Mouse (Mus musculus) layer of hippocampus, postnatal 36 days (tissue): ENCODE results near the gene Il34. TPM values are rescaled to one million over a fixed set of nuclear protein-coding genes. Genes with fewer than 3 reads are reported as not detected.

Experiments
- DNase-seq, 2 experiments: peaks; one replicate each; pipeline ENCODE4 v3.0.0; 2022
- total RNA-seq, 2 experiments: library from RNA; stranded (reverse); gene quantifications; 2 replicates each; pipeline ENCODE4 v1.2.3; 2021

The Il34 gene
- total RNA-seq, 2 experiments from 2014 or later, result 76.7 to 81.1 TPM

GRCm38 (mm10) chr8:110738591-110739195 is 67.0 kb downstream of the Il34 start:
- peak in 1 of 2 experiments; percentile 4 for DNase-seq

GRCm38 (mm10) chr8:110733036-110733435 is 72.7 kb downstream of the Il34 start:
- no peak for DNase-seq

DNA sequence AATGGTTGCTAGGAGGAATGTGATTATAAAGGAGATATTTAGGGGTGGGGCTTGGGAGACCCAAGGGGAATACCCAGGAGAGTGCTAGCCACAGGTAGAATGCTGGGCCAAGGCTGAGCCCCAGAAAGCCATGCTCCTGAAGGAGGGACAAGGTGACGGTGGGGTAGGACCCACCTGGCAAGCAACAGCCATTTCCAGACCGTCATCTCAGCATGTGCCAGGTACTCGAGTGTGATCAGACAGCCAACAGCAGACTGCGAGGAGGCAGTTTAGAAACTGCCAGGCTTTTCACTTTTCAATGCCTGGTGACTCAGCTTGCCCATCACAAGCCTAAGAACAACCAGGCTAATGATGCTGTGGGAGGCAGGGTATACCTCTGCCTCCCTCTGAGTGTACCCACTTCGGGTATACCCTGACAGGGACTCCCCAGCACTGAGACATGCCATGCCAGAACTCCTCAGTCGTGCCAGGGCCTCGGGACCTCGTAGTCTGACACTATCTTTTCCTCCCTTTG is 74.3 kb downstream of the Il34 start:
- no peak for DNase-seq

- peak in 1 of 2 experiments; percentile 65 for DNase-seq
These were observed 78.8 kb downstream of the Il34 start for GRCm38 (mm10) chr8:110726893-110727292.

GRCm38 (mm10) chr8:110725084-110725838 is 80.5 kb downstream of the Il34 start:
- DNase-seq, result peak; percentile 64 to 75

DNA sequence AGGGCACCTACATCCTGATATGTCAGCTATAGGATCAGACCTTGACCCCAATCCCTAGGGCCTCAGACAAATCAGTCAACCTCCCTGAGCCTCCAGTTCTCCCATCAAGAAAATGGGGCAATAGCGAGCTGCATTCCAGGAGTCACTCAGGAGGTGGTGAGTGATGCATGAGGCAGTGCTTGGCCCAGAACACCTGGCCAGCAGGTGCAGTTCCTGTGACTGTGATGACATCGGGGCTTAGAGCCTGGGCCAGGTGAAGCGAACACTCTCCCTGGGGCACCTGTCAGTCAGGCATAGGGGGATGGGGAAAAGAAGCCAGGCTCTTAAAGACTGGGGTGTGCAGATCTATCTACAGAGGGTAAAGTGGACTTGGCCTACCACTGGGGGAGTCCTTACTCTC is 81.2 kb downstream of the Il34 start:
- DNase-seq, result no peak

DNA sequence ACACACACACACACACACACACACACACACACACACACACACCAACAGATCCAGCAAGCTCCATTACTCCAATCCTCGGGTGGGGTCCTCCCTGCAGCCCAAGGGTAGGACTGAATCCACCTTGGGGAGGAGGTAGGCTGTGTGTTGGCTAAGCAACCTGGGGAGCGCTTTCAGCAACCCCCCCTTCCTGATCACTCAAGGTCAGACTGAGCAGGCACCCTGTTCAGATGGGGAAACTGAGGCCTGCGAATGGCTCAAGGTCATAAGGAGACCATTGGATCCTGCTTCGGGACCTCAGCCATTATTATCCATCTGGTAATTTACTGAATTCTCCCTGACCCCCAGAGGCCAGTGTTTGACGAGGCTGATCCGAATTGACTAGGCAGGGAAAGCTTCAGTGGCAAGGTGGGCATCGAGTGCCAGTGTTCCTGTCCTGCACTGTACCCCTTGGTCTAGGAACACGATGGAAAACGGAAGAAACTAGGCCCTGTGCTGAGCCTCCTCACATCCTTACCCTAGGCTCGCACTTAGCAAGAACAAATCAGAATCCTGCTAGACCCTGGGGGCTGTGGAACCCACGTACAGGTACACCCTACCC is 83.2 kb downstream of the Il34 start:
- DNase-seq, result no peak

GRCm38 (mm10) chr8:110721606-110722413 is 83.9 kb downstream of the Il34 start:
- no peak for DNase-seq

DNA sequence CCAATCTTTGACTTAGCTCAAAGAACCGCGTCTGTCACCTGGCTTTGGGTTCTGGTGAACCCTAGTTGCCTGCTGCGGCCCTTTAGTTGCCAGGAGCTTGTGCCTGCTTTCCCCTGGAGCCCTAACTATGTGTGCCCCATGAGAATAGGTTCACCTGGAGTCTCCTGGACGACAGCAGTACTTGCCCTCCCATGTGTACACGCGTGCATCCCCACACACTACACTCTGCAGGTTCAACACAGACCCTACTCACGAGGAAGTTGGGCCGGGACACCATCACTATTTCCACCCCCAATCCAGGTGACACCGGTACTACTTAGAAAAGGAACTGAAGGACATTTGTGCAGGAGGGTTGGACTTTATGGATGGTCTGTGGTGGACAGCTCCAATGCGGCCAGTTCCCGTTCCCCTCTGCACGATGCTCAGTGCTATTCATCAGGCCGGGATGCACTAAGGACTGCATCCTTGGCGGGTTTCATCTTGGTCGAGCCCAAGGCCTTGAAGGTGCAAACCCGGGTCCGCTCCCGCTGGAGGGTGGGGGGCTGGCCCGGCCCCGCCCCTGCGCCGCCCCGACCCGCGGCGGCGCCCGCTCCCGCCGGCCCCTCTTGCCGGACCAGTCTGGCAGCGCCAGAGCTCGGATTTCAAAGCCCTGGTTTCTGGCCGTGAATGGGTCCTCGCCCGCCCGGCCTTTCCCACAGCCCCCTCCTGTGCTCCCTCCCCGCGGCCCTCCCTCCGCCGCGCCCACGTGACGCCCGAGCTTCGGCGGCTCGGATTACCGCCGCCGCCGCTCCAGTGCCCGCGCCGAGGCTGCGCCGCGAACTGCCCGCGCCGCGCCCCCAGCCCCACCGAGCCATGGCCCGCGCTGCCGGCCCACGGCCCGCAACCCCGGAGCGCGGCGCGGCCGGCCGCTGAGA is 84.8 kb downstream of the Il34 start, which contains the start of gene Mtss1l:
Gene Mtss1l, plus strand, starts transcription at position 792 of the 914 bp plus-strand sequence.
- peak; percentile 73 to 80 for DNase-seq

DNA sequence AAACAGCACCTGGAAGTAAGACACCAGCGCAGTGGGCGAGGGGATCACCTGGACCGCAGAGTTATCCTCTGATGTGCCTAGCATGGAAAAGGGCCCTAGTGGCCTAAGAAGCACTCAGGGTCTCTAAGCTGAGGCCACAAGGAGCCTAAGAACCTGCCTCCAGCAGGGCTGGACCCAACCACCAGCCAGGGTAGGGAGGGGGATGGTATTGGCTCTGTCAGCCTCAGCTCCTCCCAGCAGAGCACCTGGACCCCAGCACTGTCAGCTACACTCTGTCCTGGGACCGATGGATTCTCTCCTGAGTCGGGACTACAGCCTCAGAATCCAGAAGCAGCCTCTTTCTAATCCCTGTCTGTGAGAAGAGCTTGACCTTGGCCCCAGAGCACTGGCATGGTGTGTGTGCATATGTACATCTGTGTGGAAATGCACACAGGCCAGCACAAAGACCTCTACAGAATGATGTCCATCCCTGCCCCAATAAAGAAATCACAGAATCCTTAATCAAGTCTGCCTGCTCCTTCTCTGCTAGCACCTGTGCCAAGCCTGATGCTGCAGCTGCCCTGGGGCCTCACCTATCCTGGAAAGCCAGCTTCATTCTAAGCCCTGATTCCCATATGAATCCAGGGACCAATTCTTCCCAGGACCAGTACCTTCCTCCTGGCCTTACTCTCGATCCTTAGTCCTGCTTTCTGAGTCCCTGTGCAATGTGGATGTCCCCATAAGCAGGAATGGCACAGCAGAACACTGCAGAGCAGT is 85.6 kb downstream of the Il34 start:
- DNase-seq, result no peak

- peak in 1 of 2 experiments; percentile 66 for DNase-seq
These were observed 86.6 kb downstream of the Il34 start for GRCm38 (mm10) chr8:110718969-110719670.

- no peak for DNase-seq
These were observed 87.3 kb downstream of the Il34 start for GRCm38 (mm10) chr8:110718209-110718968.

- DNase-seq, result no peak
These were observed 88.6 kb downstream of the Il34 start for GRCm38 (mm10) chr8:110717131-110717530.

DNA sequence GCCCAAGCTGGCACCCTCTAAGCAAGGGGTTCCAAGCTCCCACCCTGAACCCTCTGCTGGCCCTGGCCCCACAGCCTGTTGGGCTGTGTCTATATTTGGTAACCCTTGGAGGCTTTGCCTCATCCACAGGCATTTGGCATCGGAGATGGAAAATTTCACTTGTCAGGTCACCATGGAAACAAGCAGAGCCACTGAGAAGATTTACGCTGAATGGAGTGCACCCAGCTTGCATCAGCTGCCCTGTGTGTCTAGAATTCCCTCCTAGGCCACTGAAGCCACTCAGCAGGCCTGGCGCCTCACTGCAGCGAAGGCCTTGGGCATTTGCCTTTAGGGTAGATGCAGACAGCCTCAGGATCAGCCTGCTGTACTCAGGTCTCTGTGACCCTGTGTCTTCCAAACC is 89.6 kb downstream of the Il34 start:
- peak; percentile 72 to 74 for DNase-seq

DNA sequence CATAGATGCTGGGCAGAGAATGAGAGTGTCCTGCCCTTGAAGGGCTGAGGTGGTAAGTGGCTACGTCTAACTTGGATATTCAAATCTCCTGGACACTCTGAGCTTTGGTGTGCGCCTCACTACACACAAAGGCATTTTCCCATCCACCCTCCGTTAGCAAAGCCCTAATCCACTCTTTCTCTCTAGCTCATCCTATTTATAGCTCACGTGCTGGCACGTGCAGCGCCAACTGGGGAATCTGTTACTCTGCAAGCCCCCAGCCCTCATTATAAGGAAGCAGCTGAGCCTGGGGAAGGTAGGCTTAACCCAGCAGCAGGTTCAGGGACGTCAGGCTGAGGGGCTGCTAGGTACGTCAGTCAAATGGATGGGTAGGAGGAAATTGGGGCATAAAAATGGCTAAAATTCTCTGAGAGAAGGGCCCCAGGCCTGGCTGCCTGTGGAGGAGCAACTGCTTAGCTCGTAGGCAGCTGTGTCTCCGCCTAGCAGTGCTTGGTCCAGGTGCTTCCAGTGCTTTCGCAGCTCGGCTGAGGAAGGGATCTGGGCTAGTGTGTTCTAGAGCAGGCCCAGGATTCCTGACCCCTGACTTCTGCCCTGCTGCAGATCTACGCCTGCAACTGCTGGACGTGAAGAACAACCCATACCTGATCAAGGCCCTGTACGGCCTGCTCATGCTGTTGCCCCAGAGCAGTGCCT is 90.8 kb downstream of the Il34 start:
- no peak for DNase-seq

DNA sequence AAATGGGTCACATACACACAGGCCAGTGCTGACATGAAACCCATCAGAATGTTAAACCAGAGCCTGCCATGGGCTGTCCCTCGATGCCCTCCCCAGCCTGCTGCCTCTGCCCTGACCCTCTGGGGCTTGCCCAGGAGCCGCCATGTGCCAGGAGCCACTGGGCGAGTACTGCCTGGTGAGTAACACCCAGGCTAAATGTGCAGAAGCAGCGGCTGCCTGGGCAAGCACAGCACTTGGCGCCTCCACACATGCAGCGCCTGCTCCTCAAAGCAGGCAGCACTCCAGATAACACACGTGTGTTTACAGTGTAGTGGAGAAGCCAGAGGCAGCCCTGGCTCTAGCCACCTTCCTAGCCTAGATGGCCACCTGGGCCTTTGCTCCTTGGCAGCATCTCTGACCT is 92.7 kb downstream of the Il34 start:
- DNase-seq, result no peak

DNA sequence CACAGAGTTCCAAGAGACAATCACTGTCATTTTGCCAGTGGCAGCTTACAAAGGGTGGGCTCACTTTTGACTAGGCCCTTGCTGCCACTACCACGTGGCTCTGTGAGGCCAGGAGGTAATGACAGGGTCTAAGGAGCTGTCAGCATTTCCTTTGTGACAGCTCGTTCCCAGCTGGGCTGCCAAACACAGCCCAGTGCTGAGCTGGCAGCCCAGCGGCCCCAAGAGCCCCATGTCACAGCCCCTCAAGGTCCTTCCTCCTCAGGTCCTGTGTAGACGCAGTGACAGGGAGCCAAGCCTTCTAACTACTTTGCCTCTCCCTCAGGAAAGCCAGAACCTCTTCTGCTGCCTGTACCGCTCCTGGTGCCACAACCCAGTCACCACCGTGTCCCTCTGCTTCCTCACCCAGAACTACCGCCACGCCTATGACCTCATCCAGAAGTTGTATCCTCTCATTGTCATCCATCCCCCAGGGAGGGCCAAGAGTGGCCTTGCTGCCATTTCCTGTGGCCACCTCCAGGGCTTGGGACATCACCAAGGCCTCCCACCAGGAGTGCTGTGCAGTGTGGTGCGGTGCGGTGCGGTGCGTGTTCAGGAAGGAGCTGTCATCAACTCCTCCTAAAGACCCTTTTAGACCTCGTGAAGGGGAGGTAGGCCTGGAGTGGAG is 94.3 kb downstream of the Il34 start:
- DNase-seq, result no peak

DNA sequence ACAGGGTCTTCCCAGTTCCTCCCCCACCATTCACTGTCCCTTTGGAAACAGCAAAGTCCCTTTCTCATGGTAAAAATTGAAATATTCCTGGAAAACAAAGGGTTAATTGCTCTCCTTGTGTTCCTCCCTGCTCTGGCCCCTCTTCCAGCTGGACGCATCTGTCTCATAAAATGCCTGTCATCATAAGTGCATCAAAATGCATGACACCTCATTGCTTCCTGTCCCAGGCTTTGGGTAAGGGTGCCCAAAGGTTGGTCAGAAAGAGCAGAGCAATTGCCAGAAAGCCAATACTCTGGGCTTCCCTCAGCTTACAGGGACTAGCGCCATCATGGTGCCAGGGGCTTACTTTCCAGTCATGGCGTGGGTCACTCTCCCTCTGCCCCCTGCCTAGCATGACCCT is 95.1 kb downstream of the Il34 start:
- no peak for DNase-seq
